Mouse (Mus musculus) frontal cortex, postnatal 14 days (tissue): ENCODE measurements around the gene Abi3.
"Not testable (repeated sequence)": the region's sequence is repeated elsewhere in the genome, so short reads cannot be mapped to it uniquely, and the experiment has no call there.

Experiments
- DNase-seq, 2 experiments: peaks; one replicate each; pipeline ENCODE4 v3.0.0; 2022; ENCODE audit warnings: low spot score in 2 of 2

Abi3 gene

GRCm38 (mm10) chr11:95842074-95842681, at the start of gene Abi3:
TSS of gene Abi3 (minus strand) at chr11:95842476.
- DNase-seq = peak in 1 of 2 experiments; percentile 42

DNA sequence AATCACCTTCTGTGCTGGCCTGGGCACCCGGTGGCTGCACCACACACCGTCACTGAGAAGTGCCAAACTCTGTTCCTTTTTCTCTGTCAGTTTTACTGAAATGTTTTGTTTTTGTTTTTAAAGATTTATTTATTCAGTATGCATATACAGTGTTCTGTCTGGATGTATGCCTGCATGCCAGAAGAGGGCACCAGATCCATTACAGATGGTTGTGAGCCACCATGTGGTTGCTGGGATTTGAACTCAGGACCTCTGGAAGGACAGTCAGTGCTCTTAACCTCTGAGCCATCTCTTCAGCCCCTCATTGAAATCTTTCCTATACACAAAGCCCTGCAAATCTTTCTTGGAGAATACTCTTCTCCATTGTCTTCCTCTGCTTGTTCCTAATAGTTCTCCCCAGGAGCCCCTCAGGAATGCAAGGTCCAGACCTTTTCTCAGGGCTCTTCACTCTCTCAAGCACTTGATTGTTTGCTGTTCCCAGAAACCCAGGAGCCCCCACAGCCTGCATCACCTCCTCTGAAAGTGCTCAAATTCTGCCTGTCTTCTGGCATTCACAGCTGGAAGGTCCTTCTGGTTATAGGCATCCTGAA, 48.3 kb upstream of the Abi3 start:
- no peak for DNase-seq

DNA sequence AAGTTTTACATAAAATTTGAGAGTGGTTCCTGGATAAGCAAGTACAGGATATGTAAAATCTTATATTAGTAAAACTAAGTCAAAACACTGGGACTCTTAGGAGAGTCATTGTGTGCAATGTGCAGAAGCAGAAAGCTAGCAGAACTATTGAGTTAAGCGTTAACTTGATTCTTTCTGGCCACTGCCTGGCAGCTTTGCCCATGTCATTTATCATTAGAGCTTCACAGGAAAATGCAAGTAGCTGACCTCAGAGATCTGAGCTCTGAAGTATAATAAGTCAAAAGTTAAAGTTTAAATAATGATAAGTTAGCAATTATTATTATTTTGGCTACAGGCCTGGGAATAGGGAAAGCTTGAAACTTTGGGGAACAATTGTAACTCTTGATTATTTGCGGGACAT, 37.6 kb upstream of the Abi3 start:
- DNase-seq = not testable (repeated sequence)

DNA sequence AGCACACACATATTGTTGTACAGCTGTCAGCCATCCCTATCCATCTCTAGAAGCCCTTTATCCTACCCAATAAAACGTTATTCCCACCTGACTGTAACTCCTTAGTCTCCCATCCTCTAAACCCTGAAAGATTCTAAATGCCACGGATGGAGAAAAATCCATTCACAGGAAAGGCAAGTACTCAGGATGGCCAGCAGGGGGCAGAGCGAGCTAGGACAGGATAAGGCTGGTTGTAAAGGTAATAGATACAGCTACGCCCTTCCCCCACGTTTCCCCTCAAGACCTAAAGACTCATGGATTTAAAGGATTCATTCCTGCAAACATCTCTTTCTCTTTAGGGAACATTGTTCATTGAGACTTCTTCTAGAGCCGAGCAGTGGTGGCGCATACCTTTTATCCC, 34.0 kb upstream of the Abi3 start:
- peak in 1 of 2 experiments; percentile 36 for DNase-seq

DNA sequence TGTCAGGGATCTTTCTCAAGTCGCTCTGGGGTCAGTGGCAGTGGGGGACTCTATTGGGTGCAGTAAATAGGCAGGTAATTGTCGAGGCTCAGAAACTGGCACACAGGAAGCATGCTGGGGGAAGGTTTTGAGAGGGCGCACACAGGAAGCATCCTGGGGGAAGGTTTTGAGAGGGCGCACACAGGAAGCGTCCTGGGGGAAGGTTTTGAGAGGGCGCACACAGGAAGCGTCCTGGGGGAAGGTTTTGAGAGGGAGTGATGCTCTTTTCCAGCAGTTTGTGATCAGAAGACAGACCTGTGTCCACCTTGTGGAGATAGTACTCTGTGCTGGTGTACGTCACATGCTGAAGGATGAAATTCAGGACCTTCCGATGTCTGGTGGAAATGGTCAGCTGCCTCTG, 33.5 kb upstream of the Abi3 start:
- DNase-seq = no peak

DNA sequence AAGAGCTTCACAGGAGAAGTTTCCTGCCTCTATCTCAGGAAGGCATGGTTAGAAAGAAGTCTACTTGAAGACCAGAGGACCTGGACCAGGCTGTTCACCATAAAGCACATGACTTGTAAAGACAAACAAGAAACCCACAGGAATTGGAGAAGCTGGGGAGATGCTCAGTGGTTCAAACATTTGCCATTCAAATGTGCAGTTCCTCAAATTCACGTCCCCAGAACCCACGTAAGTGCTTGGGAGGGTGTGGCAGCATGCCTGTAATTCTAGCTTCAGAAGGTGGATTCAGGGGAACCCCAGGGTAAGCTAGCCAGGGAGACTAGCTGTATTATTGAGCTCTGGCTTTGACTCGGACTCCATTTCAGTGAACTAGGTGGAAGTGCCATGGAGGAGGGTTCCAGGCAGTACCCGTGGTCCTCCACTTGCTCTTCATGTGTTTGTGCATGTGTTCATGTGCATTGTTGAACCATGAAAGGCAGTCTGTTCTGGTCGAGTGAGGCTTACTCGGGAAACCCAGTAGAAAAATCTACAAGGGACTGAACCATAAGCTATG, 27.7 kb upstream of the Abi3 start:
- DNase-seq = no peak

DNA sequence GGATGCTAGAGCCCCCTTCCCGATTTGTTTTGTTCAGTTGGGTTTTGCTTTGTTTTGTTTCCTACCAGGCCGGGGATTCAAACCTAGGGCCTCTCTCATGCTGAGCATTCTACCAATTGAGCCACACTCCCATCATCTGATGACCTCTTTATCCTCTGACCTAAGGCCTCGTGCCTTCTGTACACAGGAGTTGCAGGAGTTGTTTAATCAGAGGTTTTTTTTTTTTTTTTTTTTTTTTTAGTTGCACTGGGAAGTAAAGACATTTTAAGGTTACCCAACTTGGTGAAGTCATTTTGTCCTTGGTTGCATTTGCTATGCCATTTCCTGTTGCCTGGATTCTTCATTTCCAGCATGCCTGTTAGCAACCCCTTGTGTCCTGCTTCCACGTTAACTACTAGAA, 27.2 kb upstream of the Abi3 start:
- no peak for DNase-seq

DNA sequence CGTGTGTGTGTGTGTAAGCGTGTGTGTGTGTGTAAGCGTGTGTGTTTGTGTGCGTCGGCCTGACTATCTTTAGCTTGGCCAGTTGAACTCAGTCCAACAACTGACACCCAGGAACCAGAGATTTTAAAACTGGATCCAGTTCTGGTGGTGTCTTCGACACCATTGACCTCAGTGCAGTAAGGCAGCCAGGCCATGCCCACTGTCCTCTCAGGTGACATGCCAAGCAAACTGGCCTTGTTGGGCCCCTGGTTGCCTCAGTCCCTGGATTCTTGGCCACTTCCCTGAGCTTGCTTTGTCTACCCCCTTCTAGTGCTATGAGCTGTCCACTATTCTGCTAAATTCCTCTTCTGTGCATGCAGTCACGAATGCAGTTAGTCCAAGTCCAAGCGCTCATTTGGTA, 19.1 kb upstream of the Abi3 start:
- DNase-seq = no peak

- DNase-seq = no peak
These were observed 17.8 kb upstream of the Abi3 start for GRCm38 (mm10) chr11:95860071-95860490.

DNA sequence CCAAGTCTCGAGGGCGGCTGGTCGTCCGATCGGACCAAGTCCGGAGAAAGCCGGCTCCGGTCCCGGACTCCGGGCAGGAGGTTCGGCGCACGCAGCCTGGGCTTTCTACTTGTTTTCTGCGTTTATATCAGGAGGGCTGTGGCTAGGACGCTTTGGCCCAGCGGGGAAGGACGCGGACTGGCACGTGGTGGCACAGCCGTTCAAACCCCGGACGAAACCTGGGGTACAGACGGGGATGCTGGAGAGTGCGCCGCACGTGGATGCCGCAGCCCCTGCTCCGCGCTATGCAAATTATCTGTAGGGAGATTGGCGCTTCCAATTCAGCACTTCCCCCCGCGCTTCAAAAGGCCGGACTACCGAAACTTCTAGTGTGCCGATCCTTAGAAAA, 17.2 kb upstream of the Abi3 start:
- DNase-seq = no peak

DNA sequence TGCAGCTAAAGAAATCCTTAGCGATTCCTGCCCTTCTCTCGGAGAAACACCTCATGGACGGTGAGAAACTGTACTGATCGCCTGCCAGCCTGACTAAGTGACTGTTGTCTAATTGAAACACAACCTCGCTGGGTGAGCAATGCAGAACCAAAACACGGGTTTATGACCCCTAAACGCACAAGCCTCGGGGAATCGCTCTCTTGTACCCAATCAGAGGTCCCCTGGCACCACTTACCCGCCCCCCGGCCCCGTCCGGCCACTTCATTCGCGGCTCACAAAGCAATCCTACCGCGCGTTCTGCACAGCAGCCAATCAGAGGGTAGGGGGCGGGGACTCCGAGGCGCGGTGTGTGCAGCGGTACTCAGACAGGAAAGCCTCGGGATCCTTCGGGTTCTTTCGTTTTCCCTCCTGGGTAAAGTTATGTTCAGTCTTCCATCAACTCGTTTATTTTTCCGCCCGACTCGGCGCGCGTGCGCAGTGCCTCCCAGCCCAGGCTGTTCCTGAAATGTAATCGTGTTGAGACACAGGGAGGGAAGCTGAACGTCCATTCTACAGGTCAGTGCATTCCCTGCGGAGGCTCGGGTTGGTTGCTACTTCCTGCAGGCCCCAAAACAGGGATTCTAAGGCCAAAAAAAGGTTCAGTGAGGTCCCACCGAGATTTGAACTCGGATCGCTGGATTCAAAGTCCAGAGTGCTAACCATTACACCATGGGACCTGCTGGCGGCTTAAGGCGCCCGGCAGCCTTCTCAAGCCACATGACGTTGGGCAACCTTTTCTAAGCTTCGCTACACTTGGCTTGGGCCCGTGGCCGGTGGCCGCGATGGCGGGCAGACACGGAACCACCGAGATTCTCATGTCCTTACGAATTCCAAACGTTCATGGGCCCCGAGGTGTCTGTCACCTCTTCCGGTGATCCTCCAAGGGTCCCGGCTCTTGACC, 16.5 kb upstream of the Abi3 start:
- peak; percentile 96 to 98 for DNase-seq

DNA sequence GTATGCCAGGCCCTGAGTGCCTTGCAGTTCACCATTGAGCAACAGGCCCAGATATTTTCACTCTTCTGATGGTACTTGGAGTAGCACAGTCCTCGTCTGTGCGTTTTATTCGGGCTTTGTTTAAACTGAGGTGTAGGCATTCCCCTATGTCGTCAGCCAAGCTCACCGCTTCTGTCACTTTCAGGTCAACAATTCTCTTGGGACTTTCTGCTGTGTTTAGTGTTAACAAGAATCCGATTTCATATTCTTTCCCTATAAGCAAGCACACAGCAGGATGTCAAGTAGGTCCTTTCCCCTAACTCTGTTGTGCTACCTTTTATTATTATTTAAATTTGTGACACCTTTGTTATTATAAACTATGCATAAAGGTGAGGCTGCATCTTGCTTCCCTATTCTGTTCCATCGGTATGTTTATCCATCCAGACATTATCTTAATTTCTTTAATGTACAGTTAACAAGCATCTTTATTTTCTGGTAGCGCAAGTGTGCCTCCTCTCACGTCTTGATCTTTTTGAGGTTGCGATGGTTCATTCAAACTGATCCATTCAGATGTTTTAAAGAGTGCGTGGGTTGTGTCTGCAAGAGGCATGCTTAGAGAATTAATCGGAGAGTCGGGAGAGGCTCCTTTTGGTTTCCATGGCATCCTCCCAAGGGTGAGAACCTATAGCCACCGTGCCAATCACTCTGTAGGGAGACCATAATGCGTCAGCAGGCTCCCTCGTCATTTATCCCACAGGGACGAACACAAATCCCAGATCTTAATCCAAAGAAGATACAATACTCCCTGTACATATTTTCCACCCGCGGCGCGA, 15.6 kb upstream of the Abi3 start:
- DNase-seq = peak in 1 of 2 experiments; percentile 42

GRCm38 (mm10) chr11:95857306-95857705, 15.0 kb upstream of the Abi3 start:
- no peak for DNase-seq

DNA sequence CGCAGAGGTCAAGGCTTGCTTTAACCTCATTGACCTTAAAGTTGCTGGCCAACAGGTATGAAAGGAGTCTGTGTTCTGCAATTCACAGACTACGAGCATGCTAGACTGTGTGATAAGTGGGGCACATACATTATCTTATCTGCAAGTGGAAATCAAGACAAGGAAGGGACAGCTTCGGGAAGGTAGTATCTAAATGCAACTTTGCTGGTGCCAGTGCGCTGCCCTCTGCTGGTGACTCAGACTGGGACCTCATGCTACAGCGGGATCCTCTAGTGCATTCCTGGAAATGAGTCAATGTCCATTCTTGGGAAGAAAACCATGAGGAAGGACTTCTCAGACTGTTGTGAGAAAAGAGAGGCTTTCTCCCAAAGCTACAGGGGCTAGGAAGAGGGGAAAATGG, 11.4 kb upstream of the Abi3 start:
- DNase-seq = no peak

GRCm38 (mm10) chr11:95850898-95851297, 8.6 kb upstream of the Abi3 start:
- no peak for DNase-seq

- DNase-seq = no peak
These were observed 2.7 kb upstream of the Abi3 start for GRCm38 (mm10) chr11:95844935-95845334.

GRCm38 (mm10) chr11:95843421-95843950, 1.2 kb upstream of the Abi3 start:
- DNase-seq = no peak

GRCm38 (mm10) chr11:95842953-95843352, 677 bp upstream of the Abi3 start:
- no peak for DNase-seq

DNA sequence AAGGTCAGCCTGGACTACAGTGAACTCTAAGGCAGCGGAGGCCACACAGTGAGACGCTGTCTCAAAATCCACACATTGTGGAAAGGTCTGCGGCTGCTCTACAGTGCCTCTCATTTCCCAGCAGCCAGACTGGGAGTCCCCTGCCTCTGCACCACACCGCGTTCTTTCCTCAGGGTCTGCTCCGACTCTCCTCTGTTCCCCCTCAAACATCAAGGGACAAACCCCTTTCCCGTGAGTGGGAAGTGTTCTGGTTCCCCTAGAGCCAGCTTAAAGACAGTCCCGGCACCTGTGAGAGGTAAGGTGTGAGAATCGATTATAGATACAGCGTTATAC, 812 bp downstream of the Abi3 start:
- no peak for DNase-seq

DNA sequence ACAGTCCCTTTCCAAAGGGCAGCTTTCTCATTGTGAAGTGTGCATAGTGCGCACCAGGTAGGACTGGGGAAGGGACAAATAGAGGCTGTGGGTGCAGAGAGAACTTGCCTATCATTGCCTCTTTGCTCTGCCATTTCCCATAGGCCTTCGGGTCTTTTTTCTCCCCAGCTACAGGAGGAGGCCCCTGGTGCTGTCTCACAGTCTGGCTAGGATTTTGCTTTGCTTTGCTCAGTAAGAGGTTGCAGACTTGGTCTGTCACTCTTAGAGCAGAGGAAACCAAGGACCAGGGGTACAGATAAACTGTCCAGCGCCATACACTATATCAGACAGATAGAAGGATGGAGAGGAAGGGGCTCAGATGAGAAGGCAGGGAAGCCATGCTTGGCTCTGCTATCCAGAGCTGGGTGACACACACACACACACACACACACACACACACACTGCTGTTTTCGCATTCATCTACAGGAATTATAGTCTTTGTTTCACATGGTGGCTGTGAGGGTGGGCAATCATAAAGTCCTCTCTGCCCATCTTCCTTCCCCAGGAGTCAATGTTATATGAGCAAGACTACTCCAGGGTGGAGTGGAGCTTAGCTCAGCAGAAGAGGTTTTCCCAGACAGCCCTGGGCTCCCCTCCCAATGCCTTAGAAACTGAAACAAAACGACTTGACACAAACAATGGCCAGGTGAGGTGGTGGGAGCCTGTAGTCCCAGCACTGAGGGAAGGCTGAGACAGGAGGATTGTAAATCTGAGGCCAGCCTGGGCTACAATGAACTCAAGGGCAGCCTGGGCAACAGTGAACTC, 1.4 kb downstream of the Abi3 start:
- DNase-seq = no peak
